Mouse (Mus musculus) ZHBTc4 (cell line): ENCODE results near the gene Cxcr4.

Experiments
- DNase-seq: peaks from one replicate; pipeline ENCODE4 v3.0.0-alpha.2; 2011; ENCODE audit warnings: low read depth, low spot score

Cxcr4 gene

GRCm38 (mm10) chr1:128592211-128592741 is at the start of gene Cxcr4:
Cxcr4 (minus strand) TSS chr1:128592293.
- peak; percentile 90 for DNase-seq

- DNase-seq: no peak
Observed at GRCm38 (mm10) chr1:128639707-128640107, 47.6 kb upstream of the Cxcr4 start.

DNA sequence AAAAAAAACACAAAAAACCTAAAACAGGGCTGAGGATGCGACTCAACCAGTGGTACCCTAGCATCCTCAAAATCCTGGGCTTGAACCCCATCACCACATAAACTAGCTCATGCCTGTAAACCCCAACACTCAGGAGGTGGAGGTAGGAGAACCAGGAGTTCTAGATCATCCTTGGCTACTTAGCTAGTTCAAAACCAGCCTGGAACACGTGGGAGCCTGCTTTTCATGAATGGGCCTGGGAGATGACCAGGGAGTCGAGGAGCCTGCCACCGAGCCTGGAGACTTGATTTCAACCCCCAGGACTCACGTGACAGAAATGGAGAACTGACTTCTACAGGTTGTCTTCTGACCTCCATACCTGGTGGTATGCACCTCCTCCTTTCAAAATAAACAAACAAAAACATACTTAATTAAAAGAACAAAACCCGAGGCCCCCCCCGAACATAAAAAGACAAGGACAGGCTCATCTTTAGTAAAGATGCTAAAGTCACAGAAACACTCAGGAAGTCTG is 45.2 kb upstream of the Cxcr4 start:
- DNase-seq: no peak

DNA sequence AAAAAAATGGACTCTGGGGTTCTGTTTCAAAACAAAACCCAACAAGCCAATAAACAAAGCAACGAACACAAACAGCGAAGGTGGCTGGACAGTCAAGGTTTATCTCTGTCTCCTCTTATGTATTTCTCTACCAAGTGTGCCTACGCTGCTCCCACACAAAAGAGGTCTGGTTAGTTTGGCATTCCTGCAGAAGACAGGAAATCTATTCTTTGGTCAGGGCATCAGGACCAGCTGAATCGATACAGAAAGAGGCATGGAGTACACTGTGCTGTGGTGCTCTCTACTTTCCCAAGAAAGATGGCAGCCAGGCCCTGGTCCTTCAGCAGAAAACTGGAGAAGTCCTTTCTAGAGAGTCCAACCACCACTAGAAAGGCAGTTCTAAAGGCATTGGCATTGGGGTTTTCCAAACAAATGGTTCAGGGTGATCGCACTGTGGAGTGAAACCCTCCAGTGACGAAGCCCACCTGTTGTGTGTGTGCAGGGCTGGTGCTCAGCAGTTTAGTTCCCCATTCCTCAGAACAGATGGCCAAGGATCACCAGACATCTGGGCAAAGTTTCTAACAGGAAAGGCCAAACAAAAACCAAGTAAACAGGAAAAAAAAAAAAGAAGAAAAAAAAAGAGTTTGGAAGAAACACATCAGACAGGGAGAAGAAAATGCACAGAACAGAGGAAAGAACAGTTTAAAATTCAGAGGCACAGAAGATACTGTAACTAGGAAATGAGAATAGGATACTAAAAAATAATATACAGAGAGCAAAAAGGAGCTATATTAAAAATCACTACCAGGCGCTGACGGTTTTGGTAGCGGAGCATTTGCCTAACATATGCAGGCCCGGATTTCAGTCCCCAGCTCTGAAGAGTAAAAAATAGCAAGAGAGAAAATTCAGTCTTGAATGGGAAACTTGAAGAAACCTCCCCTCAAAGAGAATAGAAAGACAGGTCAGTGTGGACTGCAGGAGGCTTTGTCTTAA is 44.5 kb upstream of the Cxcr4 start:
- no peak for DNase-seq

DNA sequence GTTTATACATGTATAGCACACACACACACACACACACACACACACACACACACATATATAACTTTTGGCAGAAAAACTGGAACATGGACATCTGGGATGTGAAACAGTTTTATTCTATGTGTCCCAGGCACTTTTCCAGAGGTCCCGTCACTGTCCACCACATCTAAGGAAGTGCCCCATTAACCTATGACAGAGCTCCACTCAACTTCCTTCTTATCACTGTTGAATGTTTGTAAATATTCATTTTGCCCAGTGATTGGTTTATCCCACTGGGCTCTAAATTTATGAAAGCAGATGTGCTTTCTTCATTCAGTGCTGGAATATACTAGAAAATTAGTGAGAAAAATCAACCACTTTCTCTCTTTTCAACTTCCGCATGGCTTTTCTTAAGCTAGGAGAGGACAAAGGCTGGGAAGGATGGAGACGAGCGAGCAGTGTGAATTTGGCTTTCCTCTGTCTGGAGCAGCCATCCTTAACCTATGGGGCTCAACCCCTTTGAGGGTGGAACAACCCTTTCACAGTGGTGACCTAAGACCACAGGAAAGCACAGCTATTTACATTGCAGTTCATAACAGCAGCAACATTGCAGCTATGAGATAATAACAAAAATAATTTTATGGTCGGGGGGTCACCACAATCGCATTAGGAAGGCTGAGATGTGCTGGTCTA is 41.8 kb upstream of the Cxcr4 start:
- no peak for DNase-seq

- no peak for DNase-seq
Observed at GRCm38 (mm10) chr1:128632522-128632921, 40.4 kb upstream of the Cxcr4 start.

DNA sequence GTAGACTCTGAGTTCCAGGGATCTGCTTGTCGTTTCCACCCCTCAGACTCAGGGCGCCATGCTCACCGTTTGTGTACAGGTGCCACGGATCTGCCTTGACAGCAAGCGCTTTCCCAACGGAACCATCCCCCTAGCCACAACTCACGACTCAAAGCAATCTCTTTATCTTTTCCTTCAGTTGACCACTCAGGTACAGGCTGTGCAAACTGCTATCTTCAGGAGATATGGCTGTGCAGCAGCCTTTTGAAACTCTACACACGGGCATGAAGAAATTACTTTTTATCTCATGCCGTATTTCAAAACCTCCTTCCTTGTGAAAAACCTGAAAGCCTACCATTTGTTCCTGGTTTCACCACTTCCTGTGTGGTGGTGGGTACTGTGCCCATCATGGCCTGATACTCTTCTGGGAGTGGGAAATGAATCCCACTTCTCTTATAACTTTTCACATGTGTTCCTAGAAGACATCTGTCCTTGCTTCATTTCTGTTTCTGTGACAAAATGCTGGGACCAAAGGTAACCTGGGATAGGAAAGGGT is 34.1 kb upstream of the Cxcr4 start:
- DNase-seq: no peak

- DNase-seq: no peak
Observed at GRCm38 (mm10) chr1:128623594-128623887, 31.4 kb upstream of the Cxcr4 start.

DNA sequence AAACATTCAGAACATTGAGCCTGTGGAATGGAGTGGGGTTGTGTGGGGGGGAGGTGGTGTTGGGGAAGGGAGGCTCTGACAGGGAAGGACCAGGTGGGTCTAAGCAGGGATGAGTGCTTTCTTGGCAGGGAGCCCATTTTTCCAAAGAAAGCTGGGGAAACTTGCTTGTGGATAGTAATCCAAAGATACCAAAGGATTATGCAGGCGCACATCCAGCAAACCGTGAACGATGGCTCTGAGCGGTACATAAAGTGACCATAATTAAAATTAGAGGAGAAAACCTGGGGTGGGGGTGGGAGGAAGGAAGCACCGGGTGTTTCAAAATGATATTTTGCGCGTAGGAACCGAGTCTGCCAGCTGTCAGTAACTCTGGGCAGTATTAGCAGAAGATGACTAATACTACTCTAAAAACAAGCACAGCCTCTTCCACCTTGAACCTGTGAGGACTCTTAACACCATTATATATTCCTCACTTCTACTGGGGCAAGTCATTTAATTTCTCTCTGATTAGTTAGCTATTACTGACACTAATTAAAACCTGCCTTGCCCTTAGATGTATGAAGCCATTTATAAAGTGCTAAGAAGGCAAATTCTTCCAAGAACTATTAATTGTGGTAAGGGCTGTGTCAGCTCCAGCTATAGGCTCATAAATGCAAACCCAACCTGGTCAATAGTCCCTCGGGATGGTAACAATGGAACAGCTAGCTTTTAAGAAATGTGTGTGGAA is 30.9 kb upstream of the Cxcr4 start:
- DNase-seq: no peak

GRCm38 (mm10) chr1:128617654-128618310 is 25.7 kb upstream of the Cxcr4 start:
- DNase-seq: no peak

DNA sequence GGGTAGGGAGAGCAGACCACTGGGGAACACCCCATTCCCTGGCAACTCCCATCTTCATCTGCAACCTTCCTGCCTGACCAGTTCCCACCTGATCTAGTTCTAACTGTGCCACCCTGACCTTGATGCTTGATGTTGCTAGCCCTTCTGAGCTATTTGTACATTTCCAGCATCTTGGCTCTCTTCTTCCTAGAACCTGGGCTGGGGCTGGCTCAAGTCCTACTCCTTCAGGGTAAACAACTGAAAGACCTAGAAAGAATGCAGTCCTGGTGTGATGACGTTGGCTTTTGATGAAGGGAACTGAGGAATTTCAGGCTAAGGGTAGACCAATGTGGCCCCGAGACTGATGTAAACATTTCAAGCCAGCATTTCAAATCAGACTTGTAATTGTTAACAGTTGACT is 24.5 kb upstream of the Cxcr4 start:
- DNase-seq: no peak

DNA sequence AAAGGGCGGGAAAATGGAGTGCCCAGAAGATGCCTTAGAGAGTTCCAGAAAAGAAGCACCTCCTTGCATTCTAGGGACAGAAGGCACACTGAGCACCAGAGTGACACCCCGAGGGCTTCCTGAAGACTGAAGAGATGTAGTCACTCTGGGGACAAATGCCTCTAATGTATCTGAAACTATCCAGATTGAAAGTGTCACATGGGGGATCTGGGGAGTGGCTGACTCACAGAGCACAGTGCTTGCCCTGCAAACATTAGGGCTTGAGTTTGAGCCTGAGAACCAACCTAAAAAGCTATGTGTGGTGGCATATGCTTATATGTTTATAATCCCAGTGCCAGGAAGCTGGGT is 23.3 kb upstream of the Cxcr4 start:
- DNase-seq: no peak

DNA sequence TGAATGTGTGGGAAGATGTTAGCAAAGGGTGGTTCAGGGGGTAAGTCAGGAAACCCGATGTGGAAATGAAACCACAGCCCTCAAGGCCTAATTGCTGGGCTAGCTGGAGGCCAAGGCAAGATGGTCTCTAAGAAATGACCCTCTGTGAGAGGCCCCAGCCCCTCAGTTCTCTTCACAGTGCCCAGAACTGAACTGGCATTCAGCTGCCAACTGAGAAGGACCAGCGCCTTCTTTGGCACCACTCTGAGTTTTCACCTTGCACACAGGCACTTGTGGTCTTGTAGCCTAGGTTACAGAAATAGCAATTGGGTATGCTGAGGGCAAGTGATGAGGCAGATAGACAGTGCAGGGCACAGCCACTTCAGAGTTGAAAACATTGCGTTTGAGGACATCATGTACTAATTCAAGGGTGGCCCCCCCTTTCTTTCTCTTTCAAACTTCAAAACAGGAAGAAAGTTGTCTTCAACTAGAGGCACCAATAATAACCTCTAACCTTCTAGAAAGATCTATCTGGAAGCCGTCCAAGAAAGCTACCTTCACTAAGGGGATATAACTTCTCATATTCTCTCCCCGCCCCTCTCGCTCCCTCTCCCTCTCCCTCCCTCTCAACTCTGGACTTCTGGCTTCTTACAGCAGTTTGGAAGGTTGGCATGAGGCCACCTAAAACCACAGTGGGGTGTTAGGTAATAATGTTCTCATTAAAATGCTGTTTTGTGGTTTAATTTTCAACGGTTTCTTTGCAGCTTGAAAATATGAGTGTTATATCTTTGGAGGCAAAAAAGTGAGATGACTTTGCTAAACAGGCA is 22.8 kb upstream of the Cxcr4 start:
- DNase-seq: no peak

DNA sequence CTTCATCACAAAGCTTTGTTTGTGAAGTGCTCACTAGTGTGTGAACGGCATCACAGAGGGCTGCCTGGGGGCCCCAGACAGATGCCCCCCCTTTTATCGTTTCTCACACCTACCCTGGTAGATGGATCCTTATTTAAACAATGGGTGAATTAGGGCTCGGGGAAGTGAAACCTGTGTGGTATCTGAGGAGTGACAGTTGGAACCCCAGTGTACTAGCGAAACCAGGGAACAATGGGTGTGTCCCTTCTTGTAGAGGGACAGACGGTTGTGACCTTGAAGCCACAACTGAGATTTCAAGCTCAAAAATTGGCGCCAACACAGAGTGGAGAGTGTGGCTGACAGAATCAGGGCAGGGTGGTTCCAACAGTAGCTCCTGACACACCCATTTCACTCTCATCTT is 16.0 kb upstream of the Cxcr4 start:
- DNase-seq: no peak

GRCm38 (mm10) chr1:128607423-128607822 is 15.3 kb upstream of the Cxcr4 start:
- DNase-seq: no peak

DNA sequence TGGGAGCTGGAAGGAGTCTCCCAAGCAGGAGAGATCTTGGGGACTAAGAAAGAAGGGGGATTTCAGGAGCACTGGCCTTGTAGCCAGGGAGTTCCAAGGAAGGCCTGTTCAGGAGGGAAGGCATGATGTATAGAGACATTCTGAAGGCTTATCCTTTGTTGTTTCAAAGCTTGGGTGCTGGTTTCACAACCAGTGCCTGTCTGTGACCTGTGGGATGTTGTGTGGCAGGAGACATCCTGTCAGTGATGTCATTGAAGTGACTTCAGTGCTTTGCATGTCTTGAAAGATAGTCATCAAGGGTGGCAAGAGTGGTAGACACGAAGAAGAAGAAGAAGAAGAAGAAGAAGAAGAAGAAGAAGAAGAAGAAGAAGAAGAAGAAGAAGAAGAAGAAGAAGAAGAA is 13.7 kb upstream of the Cxcr4 start:
- DNase-seq: no peak

- DNase-seq: no peak
Observed at GRCm38 (mm10) chr1:128602688-128603385, 10.7 kb upstream of the Cxcr4 start.

GRCm38 (mm10) chr1:128602018-128602687 is 10.1 kb upstream of the Cxcr4 start:
- DNase-seq: peak; percentile 21

- DNase-seq: no peak
Observed at GRCm38 (mm10) chr1:128601307-128601706, 9.2 kb upstream of the Cxcr4 start.
